Mouse (Mus musculus): Measurements from ENCODE around the gene Dbil5. TPM values are rescaled to one million over a fixed set of nuclear protein-coding genes. Genes with fewer than 3 reads are reported as not detected.

Gene Dbil5
- 0.41 and 0.43 TPM in 2 replicates for polyA plus RNA-seq (2015; fragmentation: Nextera tagmentation; extraction: Ambion mirVana)

- Histone ChIP-seq H3K9ac (peak within 1 kb of the TSS; percentile 92), H3K27me3 (no peaks in the 10 kb centered on the region), H3K36me3 (peaks cover 43% of the 10 kb centered on the region), H3K27ac (peak within 1 kb of the TSS; percentile 79), H3K9me3 (replicated peaks) (no peaks in the 10 kb centered on the region), H3K4me1 (replicated peaks) (peaks cover 36% of the 10 kb centered on the region), H3K4me2 (peak within 1 kb of the TSS; percentile 97), H3K4me3 (replicated peaks) (peak within 1 kb of the TSS; percentile 90)
- peak; percentile 98 for ATAC-seq (ENCODE audit: low read depth)
- DNase-seq: peak; percentile 96
- WGBS (ENCODE audit: insufficient replicate concordance): under 1% methylated on average over 35 of the region's 35 CpGs
These were observed at the start of gene Dbil5, which contains the start of gene Gemin4 for GRCm38 (mm10) chr11:76217390-76217800. Gene Dbil5 (plus strand): TSS chr11:76217608. Gene Gemin4 (minus strand): TSS chr11:76217664.

- Histone ChIP-seq H3K4me2 (no peak overlapping the region), H3K9me3 (replicated peaks) (no peaks in the 10 kb centered on the region), H3K4me1 (replicated peaks) (0 out of 2 replicates have a peak, but pooled peaks cover 4% of the 10 kb centered on the region), H3K36me3 (peaks cover 22% of the 10 kb centered on the region), H3K27me3 (no peaks in the 10 kb centered on the region), H3K4me3 (replicated peaks) (no peak overlapping the region), H3K9ac (no peak overlapping the region), H3K27ac (no peak overlapping the region)
- ATAC-seq (ENCODE audit: low read depth) (no peak), DNase-seq (no peak)
- WGBS (ENCODE audit: insufficient replicate concordance): 86% methylated on average over 3 of the region's 3 CpGs
These were observed 48.4 kb upstream of the Dbil5 start for GRCm38 (mm10) chr11:76168976-76169375.

GRCm38 (mm10) chr11:76170207-76170606 is 47.2 kb upstream of the Dbil5 start:
- Histone ChIP-seq H3K4me3 (replicated peaks) (no peak overlapping the region), H3K27ac (no peak overlapping the region), H3K27me3 (no peaks in the 10 kb centered on the region), H3K9ac (no peak overlapping the region), H3K4me2 (no peak overlapping the region), H3K36me3 (peaks cover 24% of the 10 kb centered on the region), H3K4me1 (replicated peaks) (0 out of 2 replicates have a peak, but pooled peaks cover 4% of the 10 kb centered on the region), H3K9me3 (replicated peaks) (no peaks in the 10 kb centered on the region)
- ATAC-seq (ENCODE audit: low read depth): no peak
- 72% methylated on average over 5 of the region's 5 CpGs for WGBS (ENCODE audit: insufficient replicate concordance)
- DNase-seq: no peak

- Histone ChIP-seq H3K9ac (peak overlapping the region; percentile 84), H3K36me3 (peaks cover 18% of the 10 kb centered on the region), H3K4me1 (replicated peaks) (peaks cover 17% of the 10 kb centered on the region), H3K27ac (peak overlapping the region; percentile 72), H3K9me3 (replicated peaks) (no peaks in the 10 kb centered on the region), H3K27me3 (no peaks in the 10 kb centered on the region), H3K4me3 (replicated peaks) (peak overlapping the region; percentile 93), H3K4me2 (peak overlapping the region; percentile 86)
- peak; percentile 37 for DNase-seq
- peak; percentile 83 for ATAC-seq (ENCODE audit: low read depth)
- under 1% methylated on average over 28 of the region's 28 CpGs for WGBS (ENCODE audit: insufficient replicate concordance)
These were observed 38.5 kb upstream of the Dbil5 start for GRCm38 (mm10) chr11:76178726-76179494.

GRCm38 (mm10) chr11:76179495-76180145 is 37.8 kb upstream of the Dbil5 start, which contains the start of the genes Vps53 and Fam57a:
Gene Vps53 (minus strand): TSS chr11:76179647.
Gene Fam57a (plus strand): TSS chr11:76179671.
- peak; percentile 90 for ATAC-seq (ENCODE audit: low read depth)
- H3K4me1 ChIP-seq (replicated peaks): peaks cover 17% of the 10 kb centered on the region
- peak within 1 kb of the TSS; percentile 84 for H3K9ac ChIP-seq
- H3K4me3 ChIP-seq (replicated peaks): peak within 1 kb of the TSS; percentile 93
- no peaks in the 10 kb centered on the region for H3K27me3 ChIP-seq
- H3K36me3 ChIP-seq: peaks cover 15% of the 10 kb centered on the region; the same call in 1 of the 2 replicates
- H3K27ac ChIP-seq: peak within 1 kb of the TSS; percentile 72
- H3K4me2 ChIP-seq: peak within 1 kb of the TSS; percentile 86
- H3K9me3 ChIP-seq (replicated peaks): no peaks in the 10 kb centered on the region
- DNase-seq: peak; percentile 78
- under 1% methylated on average over 37 of the region's 37 CpGs for WGBS (ENCODE audit: insufficient replicate concordance)

- no peaks in the 10 kb centered on the region for H3K27me3 ChIP-seq
- WGBS (ENCODE audit: insufficient replicate concordance): 11% methylated on average over 7 of the region's 7 CpGs
- peak overlapping the region; percentile 84 for H3K9ac ChIP-seq
- peak overlapping the region; percentile 86 for H3K4me2 ChIP-seq
- peaks cover 15% of the 10 kb centered on the region; the same call in 1 of the 2 replicates for H3K36me3 ChIP-seq
- no peak for DNase-seq
- ATAC-seq (ENCODE audit: low read depth): no peak
- no peaks in the 10 kb centered on the region for H3K9me3 ChIP-seq (replicated peaks)
- H3K4me1 ChIP-seq (replicated peaks): peaks cover 17% of the 10 kb centered on the region
- H3K27ac ChIP-seq: peak overlapping the region; percentile 72; the same call in 1 of the 2 replicates
- peak overlapping the region; percentile 93 for H3K4me3 ChIP-seq (replicated peaks)
These were observed 37.3 kb upstream of the Dbil5 start for GRCm38 (mm10) chr11:76180146-76180540.

GRCm38 (mm10) chr11:76183745-76184144 is 33.7 kb upstream of the Dbil5 start:
- no peaks in the 10 kb centered on the region for H3K27me3 ChIP-seq
- H3K4me2 ChIP-seq: no peak overlapping the region
- no peak overlapping the region for H3K9ac ChIP-seq
- DNase-seq (no peak), ATAC-seq (ENCODE audit: low read depth) (no peak)
- no peak overlapping the region for H3K27ac ChIP-seq
- peaks cover 11% of the 10 kb centered on the region for H3K4me1 ChIP-seq (replicated peaks)
- WGBS (ENCODE audit: insufficient replicate concordance): 85% methylated on average over 4 of the region's 4 CpGs
- H3K4me3 ChIP-seq (replicated peaks): no peak overlapping the region
- no peaks in the 10 kb centered on the region for H3K36me3 ChIP-seq
- no peaks in the 10 kb centered on the region for H3K9me3 ChIP-seq (replicated peaks)

- Histone ChIP-seq H3K4me3 (replicated peaks) (no peak overlapping the region), H3K9ac (no peak overlapping the region), H3K27ac (no peak overlapping the region), H3K36me3 (no peaks in the 10 kb centered on the region), H3K27me3 (no peaks in the 10 kb centered on the region), H3K9me3 (replicated peaks) (no peaks in the 10 kb centered on the region), H3K4me2 (no peak overlapping the region), H3K4me1 (replicated peaks) (no peaks in the 10 kb centered on the region)
- DNase-seq (no peak), ATAC-seq (ENCODE audit: low read depth) (no peak)
- WGBS (ENCODE audit: insufficient replicate concordance): 74% methylated on average over 6 of the region's 6 CpGs
These were observed 30.5 kb upstream of the Dbil5 start for GRCm38 (mm10) chr11:76186908-76187307.

GRCm38 (mm10) chr11:76196275-76196976 is 21.0 kb upstream of the Dbil5 start:
- Histone ChIP-seq H3K4me2 (no peak overlapping the region), H3K4me1 (replicated peaks) (peaks cover 3% of the 10 kb centered on the region), H3K27ac (no peak overlapping the region), H3K36me3 (no peaks in the 10 kb centered on the region), H3K9ac (no peak overlapping the region), H3K9me3 (replicated peaks) (no peaks in the 10 kb centered on the region), H3K27me3 (peaks cover 13% of the 10 kb centered on the region), H3K4me3 (replicated peaks) (no peak overlapping the region)
- DNase-seq (no peak), ATAC-seq (ENCODE audit: low read depth) (no peak)
- 54% methylated on average over 8 of the region's 8 CpGs for WGBS (ENCODE audit: insufficient replicate concordance)

GRCm38 (mm10) chr11:76196977-76197469 is 20.4 kb upstream of the Dbil5 start:
- DNase-seq (no peak), ATAC-seq (ENCODE audit: low read depth) (no peak)
- Histone ChIP-seq H3K4me3 (replicated peaks) (no peak overlapping the region), H3K4me1 (replicated peaks) (peaks cover 9% of the 10 kb centered on the region), H3K27ac (no peak overlapping the region), H3K9ac (no peak overlapping the region), H3K36me3 (no peaks in the 10 kb centered on the region), H3K27me3 (peaks cover 19% of the 10 kb centered on the region), H3K9me3 (replicated peaks) (no peaks in the 10 kb centered on the region), H3K4me2 (no peak overlapping the region)
- 41% methylated on average over 8 of the region's 8 CpGs for WGBS (ENCODE audit: insufficient replicate concordance)
